Mouse (Mus musculus) v-Abl transformed pro-B cells (cell line): ENCODE data around the gene Slc4a3.

Source experiments
- in situ Hi-C, 2 experiments: fragments of 400-800 bp; cut with MboI; formaldehyde crosslinking; loops; one replicate each; pipeline ENCODE4 v1.15.1; 2025; ENCODE audit not compliant: unreplicated experiment in 2 of 2

Slc4a3 gene

DNA sequence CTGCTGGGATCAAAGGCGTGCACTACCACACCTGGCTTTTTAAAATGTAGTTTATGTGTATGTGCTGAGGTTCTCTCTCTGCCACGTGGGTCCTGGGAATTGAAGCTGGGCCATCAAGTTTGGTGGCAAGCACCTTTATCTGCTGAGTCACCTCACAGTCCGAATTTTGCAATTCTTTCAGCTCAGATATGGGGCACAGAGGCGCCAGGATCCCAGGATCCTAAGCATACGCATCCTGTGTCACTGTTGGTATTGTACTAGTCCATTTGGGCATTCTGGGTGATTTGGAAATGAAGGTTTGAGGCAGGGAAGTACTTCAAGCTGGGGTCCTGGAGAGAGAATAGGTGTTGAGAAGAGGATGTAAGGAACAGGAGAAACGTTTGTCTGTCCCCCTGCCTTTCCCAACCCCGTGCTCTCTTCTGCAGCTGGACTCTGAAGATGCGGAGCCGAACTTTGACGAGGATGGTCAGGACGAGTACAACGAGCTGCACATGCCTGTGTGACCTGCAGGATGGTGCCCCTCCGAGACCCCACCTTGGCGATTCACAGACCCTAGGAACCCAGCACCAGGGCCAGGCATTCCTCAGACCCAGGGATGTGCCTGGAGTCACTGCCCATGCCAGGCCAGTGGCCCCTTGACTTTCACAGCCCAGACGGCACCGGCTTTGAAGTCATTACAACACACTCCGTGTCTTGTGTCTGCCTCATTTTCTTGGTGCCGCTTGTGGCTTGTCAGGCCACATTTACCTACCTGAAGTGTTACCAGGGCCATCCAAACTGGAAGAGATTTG is 12.5 kb downstream of the Slc4a3 start:
- in situ Hi-C loops = no loop called here

DNA sequence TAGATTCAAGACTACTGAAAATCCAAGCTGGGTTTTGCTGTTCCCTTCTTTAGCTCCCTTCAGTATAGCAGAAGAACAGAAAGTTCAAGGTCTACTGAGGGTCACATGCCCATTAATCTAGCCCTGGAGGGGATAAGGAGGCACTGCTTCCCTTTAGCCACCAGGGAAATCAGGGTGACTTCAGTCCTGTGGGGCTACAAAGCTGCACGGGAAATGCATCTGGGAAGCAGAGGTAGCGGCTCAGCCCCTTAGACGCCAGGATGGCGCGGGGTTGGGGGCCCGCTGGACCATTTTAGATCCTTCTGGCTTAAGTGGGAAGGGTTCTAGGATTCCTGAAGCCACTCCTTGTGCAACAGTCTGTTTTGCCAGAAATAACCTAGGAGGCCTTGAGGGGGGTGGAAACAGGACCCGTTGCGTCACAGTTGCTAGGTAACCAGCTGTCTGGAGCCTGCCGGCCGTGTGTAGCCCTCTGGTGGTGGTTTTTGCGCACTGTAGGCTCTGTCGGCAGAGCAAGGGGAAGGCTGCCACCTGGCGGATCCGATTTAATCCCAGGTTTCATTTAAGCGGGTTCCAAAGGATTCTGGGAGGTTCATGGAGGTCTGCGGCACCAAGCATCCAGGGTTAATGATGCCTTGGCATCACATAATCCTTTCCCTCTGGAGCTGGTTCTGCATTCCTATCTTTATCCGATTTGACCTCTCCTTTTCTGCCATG is 13.3 kb downstream of the Slc4a3 start:
- in situ Hi-C loops = no loop called here

DNA sequence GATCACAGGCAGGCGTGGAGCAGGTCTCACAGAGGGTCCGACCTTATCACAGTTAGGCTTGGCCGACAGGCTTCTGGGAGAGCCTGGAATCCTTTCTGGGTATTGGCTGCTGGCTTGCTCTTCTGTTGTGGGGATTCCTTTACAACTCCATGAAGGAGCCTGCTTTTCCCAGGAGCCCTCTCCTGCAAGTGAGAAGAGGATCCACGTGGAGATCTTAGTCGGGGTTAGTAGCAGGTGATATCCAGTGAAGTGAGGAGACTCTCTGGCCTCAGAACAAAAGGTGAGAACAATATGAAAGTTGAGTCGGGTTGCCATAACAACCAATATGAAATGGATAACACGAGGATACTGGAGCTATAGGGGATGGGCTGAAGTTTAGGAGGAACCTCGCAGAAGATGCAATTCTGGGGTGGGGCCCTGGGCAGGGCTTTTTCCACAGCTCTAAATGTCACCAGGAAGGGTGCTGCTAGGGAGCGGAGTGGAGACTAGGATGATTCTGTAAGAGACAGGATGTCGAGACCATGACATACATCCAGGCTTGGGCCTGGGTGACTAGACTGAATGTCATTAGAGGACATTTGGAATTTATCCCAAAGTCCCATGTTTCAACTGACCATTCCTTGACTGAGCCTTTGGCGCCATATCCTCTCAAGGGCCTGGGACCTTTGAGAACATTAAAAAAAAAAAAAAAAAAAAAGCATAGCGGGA is 14.3 kb downstream of the Slc4a3 start:
- in situ Hi-C loops = loop anchor here (5.0 to 10.0 kb wide), 4 partner anchors 37 to 246 kb away; partner anchors contain the start of genes Chpf (in 2 of the 2), Tmem198 (in 2 of the 2), Dnpep (in 1 of the 2) and Stk11ip (in 1 of the 2)

GRCm38 (mm10) chr1:75561221-75561897 is 15.3 kb downstream of the Slc4a3 start:
- in situ Hi-C loops = loop anchor here (5.0 to 10.0 kb wide), 4 partner anchors 36 to 247 kb away; partner anchors contain the start of genes Chpf (in 2 of the 2), Tmem198 (in 2 of the 2), Dnpep (in 1 of the 2) and Stk11ip (in 1 of the 2)

- in situ Hi-C loops = loop anchor here (5.0 to 10.0 kb wide), 4 partner anchors 35 to 247 kb away; partner anchors contain the start of genes Chpf (in 2 of the 2), Tmem198 (in 2 of the 2), Dnpep (in 1 of the 2) and Stk11ip (in 1 of the 2)
Measured at GRCm38 (mm10) chr1:75561898-75562238, 15.8 kb downstream of the Slc4a3 start.

DNA sequence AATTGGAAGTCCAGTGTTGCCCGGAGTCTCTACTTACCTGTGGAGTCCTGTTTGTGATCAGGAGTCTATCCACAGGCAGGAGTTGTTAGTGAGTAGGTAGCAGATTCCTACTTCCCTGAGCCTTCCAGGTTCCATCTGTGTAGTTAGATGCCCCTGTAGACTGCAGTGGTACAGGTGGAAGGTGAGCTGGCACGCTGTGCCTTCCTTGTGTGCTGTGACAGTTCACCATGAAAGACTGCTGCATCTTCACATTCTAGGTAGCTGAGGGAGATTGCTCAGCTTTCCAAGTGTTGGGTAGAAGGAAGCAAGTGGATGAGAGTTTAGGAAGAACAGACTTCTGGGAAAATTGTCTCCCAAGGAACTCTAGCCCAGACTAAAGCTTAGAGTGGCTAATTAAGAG is 18.0 kb downstream of the Slc4a3 start:
- in situ Hi-C loops = loop anchor here (5.0 to 10.0 kb wide), 4 partner anchors 33 to 249 kb away; partner anchors contain the start of genes Chpf (in 2 of the 2), Tmem198 (in 2 of the 2), Dnpep (in 1 of the 2) and Stk11ip (in 1 of the 2)

GRCm38 (mm10) chr1:75564916-75565315 is 18.9 kb downstream of the Slc4a3 start:
- in situ Hi-C loops = loop anchor here (5.0 to 10.0 kb wide), 4 partner anchors 32 to 250 kb away; partner anchors contain the start of genes Chpf (in 2 of the 2), Tmem198 (in 2 of the 2), Dnpep (in 1 of the 2) and Stk11ip (in 1 of the 2)

DNA sequence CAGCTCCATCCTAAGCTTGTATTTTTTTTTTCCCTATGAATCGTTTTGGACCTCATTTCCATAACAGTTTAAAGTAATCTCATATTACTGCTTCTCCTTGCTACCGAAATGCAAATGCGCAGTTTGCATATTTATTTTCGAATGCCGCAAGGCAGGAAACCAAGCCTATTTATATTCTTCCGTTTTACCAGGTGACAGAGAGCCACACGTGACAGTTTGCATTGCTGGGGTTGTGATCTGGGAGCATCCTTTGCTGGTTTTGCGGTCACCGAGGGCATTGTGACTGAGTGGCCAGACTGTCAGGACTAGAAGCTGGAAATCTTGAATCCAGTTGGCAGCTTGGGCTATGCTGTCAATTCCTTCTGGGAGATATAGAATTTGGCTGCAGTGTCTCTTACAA is 19.6 kb downstream of the Slc4a3 start:
- in situ Hi-C loops = loop anchor here in 1 of 2 experiments (10.0 kb wide), 1 partner anchor 251 kb away; the partner anchor contains the start of gene Dnpep

GRCm38 (mm10) chr1:75570403-75570802 is 24.3 kb downstream of the Slc4a3 start:
- in situ Hi-C loops = no loop called here

DNA sequence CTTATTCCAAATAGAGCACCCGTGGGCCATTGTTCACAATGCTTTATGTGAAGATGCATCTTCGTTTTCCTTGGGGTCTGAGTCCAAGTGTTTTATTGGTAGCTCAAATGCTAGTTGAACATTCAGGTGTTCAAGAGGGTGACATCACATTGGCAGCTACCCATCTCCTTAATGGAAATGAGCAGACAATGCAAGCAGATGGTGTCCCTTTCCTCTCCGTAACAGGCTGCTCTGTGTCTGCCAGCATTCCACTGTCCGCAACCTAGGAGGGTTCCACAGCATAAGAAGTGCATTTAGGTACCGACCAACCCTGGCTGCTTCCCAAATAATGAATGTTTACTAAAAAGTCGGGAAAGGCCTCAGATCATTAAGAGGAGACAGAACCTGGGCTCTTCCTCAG is 26.7 kb downstream of the Slc4a3 start:
- in situ Hi-C loops = no loop called here

DNA sequence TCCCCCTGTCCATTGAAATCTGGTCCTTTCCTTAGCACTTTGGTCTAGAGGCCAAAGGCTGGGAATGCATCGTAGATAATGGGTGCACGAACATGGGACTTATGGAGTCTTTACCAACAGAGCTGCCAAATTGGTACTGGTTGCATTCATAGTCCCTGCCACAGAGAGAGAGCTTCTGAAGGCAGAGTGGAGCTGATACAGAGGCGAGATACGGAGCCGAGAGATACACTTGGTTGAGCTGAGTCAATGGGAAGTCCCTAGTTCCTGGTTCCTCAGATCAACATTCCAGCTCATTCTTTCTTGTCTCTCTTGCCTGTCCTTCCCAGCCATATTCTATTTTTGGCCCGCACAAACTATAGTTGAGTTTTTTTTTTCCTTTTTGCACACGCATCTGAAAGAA is 27.6 kb downstream of the Slc4a3 start:
- in situ Hi-C loops = no loop called here

GRCm38 (mm10) chr1:75574476-75575310 is 28.6 kb downstream of the Slc4a3 start:
- in situ Hi-C loops = no loop called here

DNA sequence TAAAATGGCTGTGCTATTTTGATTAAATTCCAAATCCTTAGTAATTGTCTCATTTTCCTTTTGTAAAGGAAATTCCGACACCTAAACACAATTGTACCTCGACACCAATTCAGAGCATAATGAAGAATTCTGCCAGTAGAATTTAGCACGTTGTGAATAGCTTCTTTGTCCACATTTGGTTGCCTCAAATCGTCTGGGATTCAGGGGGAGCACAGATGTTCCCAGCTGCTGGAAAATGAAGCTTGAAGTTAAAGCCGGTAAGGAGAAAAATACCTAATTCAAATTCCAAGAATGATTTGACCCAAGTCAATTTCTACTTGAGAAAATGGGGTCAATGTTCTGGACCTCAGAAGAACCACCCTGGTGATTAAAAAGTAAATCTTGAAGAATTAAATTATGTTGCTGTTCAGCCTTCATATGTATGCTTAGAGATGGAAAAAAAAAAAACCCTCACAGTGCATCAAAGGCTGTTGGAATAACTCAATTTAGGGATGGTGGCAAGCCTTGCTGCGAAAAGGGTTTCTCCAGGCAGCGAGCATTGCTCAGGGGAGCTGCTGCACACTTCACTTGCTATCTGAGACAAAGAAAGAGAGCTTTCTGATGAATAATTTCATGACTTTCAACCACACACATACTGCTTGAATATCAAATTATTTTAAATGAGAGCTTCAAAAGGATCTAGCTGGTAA is 36.0 kb downstream of the Slc4a3 start:
- in situ Hi-C loops = no loop called here

DNA sequence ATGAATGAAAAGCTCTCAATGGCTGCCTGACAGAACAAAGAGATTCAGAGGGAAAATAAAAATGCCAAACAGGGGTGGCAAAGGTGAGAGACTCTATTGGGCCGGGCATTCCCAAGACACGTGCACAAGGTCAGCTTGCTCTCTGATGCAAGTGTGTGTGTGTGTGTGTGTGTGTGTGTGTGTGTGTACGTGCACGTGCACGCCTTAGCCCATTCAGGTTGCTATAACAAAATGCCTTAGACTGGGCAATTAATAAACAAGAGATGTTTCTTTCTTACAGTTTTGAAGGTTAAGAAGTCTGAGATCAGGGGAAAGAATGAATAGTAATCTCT is 36.5 kb downstream of the Slc4a3 start:
- in situ Hi-C loops = no loop called here

DNA sequence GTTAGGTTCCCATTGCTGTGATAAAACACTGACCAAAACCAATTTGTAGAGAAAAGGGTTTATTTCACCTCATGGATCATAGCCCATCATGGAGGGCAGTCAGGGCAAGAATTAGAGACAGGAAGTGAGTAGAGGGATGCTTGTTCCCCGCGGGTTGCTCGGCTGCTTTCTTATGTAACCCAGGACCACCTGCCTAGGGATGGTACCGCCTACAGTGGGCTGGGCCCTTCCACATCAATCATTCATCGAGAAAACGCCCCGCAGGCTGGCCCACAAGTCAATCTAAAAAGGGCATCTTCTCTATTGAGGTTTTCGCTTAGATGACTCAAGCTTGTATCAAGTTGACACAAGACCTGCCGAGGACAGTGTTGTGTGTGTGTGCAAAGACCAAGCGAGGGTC is 37.0 kb downstream of the Slc4a3 start:
- in situ Hi-C loops = no loop called here

DNA sequence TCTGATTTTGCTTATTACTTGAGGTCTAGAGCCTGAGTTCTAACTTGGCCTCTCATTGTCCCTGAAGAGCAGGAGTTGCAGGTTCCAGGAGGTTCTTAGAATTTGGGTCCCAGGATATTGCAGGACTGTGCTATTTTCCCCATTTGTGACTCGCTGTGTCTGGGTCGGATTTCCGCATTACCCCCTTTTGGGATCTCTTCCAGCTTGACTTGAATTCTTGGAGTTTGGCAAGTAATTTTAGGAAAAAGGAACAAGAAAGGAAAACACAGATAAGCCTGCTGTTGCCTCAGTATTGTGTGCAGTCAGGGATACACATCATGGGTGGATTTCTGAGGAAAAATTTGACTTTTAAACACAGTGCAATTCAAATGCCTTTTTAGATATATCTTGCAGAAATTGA is 40.7 kb downstream of the Slc4a3 start:
- in situ Hi-C loops = no loop called here

GRCm38 (mm10) chr1:75587738-75588719 is 42.0 kb downstream of the Slc4a3 start:
- in situ Hi-C loops = no loop called here

DNA sequence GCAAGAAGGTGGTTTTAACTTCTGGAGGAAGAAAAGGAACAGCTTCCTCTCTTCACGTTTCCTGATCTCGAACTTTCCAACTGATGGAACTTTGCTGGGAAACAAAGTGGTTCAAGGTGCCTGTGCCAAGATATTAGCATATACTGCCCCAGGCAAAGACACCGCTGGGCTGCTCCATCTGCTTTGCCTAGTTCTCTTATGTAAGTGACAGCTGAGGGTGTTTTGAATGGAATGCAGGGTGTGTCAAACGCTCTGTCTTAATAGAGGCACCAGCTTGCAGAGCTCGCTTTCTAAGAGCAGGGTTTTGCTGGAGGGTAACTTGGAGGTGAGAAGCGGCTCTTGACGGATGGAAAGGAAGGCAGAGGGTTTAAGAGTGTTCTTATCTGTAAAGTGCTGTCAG is 42.8 kb downstream of the Slc4a3 start:
- in situ Hi-C loops = no loop called here
